Mouse (Mus musculus): ENCODE data around the gene Adgrb2. TPM values are rescaled to one million over a fixed set of nuclear protein-coding genes. Genes with fewer than 3 reads are reported as not detected.

The Adgrb2 gene
- 1.7 TPM for polyA plus RNA-seq (2014; fragmentation: Illumina TruSeq; extraction: RNeasy Lipid Tissue Mini Kit (QIAGEN cat#74804); ENCODE audit: low read depth, low replicate concordance)

DNA sequence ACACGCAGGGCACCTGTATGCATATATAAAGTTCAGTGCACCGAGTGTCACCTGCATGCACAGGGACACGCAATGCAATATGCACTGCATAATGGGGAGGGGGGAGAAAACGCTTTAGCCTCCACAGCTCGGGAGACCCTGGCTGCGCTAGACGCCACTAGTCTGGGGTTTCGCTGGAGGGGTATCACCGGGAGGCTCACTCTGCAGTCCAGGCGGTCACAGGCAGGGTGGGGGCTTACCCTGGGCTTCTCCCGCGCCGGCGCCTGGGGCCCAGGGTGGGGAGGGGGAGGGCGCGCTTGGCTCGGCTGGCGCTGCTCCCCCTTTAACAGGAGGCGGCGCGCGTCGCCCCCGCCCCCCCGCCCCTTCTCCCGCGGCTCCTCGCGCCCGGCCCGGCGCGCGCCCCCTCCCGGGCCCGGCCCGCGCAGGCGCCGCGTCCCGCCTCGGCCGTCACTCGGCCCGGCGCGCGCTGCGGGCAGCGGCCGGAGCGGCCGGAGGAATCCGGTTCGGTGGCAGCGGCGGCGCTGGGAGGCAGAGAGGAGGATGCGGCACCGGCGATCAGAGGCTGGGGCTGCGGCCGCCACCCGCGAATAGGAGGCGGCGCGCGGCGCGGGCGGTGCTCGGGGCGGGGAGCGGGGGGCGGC, at the start of gene Adgrb2:
Gene Adgrb2 (plus strand): TSS at position 450 of the 641 bp plus-strand sequence.

DNA sequence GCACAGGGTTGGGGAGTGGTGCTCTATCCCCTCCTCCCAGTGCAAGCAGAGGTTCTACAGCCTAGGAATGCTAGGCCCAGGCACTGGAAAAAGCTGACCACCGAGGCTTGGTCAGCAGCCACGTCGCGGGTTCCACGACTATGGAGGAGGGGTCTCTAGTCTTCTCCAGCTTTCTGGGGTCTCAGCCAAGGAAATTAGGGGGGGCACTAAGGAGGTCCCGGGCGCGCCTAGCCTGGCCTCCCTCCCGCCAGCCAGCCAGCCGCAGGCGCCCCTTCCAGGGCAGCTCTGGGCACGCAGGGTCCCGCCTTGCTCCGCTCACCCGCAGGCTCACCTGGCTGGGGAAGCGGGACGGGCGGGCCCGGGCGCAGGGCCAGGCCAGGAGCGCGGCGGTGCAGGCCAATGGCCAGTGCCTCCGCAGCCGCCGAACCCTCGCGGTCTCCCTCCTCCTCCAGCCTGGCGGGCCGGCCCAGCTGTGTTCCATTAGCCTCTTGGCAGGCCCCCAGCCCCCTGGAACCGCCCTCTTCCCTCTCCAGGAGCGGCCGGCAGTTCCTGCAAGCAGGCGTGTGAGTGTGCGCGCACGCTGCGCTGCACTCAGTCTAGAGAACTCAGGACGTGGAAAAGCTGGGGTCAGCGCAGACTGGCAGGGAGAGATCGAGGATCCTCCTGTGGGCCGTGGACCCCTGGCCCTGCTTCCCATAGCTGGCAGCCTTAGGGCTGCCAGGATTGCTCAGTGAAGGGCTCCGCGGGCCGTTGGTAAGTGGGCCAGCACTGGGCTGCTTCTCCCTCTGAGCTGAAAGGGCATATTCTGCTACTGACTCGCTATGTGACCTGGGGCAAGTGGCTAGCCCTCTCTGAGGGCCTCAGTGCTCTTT, 62.9 kb downstream of the Adgrb2 start, which contains the start of gene Col16a1:
Gene Col16a1 (plus strand): TSS at position 510 of the 872 bp plus-strand sequence.

Other genes starting within 250 kb of the Adgrb2 start
- gene Khdrbs1, start 242.6 kb upstream of the Adgrb2 start, polyA plus RNA-seq (2014; fragmentation: Illumina TruSeq; extraction: RNeasy Lipid Tissue Mini Kit (QIAGEN cat#74804); ENCODE audit: low read depth, low replicate concordance) = 39.9 TPM
- 146 TPM for gene Ptp4a2, start 173.7 kb upstream of the Adgrb2 start, polyA plus RNA-seq (2014; fragmentation: Illumina TruSeq; extraction: RNeasy Lipid Tissue Mini Kit (QIAGEN cat#74804); ENCODE audit: low read depth, low replicate concordance)
- gene Spocd1, start 55.6 kb upstream of the Adgrb2 start, polyA plus RNA-seq (2014; fragmentation: Illumina TruSeq; extraction: RNeasy Lipid Tissue Mini Kit (QIAGEN cat#74804); ENCODE audit: low read depth, low replicate concordance) = 0.09 TPM
- 37.4 TPM for gene Col16a1, start 63.0 kb downstream of the Adgrb2 start, polyA plus RNA-seq (2014; fragmentation: Illumina TruSeq; extraction: RNeasy Lipid Tissue Mini Kit (QIAGEN cat#74804); ENCODE audit: low read depth, low replicate concordance)
- gene Pef1, start 117.7 kb downstream of the Adgrb2 start, polyA plus RNA-seq (2014; fragmentation: Illumina TruSeq; extraction: RNeasy Lipid Tissue Mini Kit (QIAGEN cat#74804); ENCODE audit: low read depth, low replicate concordance) = 118 TPM
- 0.89 TPM for gene Hcrtr1, start 154.5 kb downstream of the Adgrb2 start, polyA plus RNA-seq (2014; fragmentation: Illumina TruSeq; extraction: RNeasy Lipid Tissue Mini Kit (QIAGEN cat#74804); ENCODE audit: low read depth, low replicate concordance)
- gene Tinagl1, start 190.3 kb downstream of the Adgrb2 start, polyA plus RNA-seq (2014; fragmentation: Illumina TruSeq; extraction: RNeasy Lipid Tissue Mini Kit (QIAGEN cat#74804); ENCODE audit: low read depth, low replicate concordance) = 95.5 TPM
- gene Gm853, start 237.5 kb downstream of the Adgrb2 start, polyA plus RNA-seq (2014; fragmentation: Illumina TruSeq; extraction: RNeasy Lipid Tissue Mini Kit (QIAGEN cat#74804); ENCODE audit: low read depth, low replicate concordance) = not detected

Data from adipose tissue, adult 10 weeks (tissue).